Mouse (Mus musculus) hindbrain, postnatal 0 days (tissue): Measurements from ENCODE around the gene Pdx1. TPM values are rescaled to one million over a fixed set of nuclear protein-coding genes. Genes with fewer than 3 reads are reported as not detected.

Experiments used
- ATAC-seq: fragments of 200-750 bp; cut with Nextera tagmentation; 2 replicates; pipeline ENCODE4 v1.8.0; 2017; ENCODE audit warnings: mild to moderate bottlenecking, moderate TSS enrichment, moderate library complexity
- DNase-seq: peaks from one replicate; pipeline ENCODE4 v3.0.0-alpha.2; 2015; ENCODE audit warnings: low spot score
- H3K27ac ChIP-seq: fragments of 300-500 bp; sonication (generic); 2 replicates; pipeline ENCODE4 v1.5.1; 2014; ENCODE audit warnings: mild to moderate bottlenecking
- H3K27me3 ChIP-seq: fragments of 300-500 bp; sonication (generic); 2 replicates; pipeline ENCODE4 v1.6.1; 2014; ENCODE audit warnings: low read length, mixed read lengths; ENCODE audit not compliant: insufficient read depth
- H3K36me3 ChIP-seq: fragments of 300-500 bp; sonication (generic); 2 replicates; pipeline ENCODE4 v1.6.1; 2014; ENCODE audit warnings: low read length, mixed read lengths; ENCODE audit not compliant: insufficient read depth
- H3K4me1 ChIP-seq: fragments of 300-500 bp; sonication (generic); 2 replicates; pipeline ENCODE4 v1.6.1; 2014; ENCODE audit warnings: antibody characterized with exemption, low read length, mixed read lengths; ENCODE audit not compliant: insufficient read depth
- H3K4me2 ChIP-seq: fragments of 300-500 bp; sonication (generic); 2 replicates; pipeline ENCODE4 v1.6.1; 2014; ENCODE audit warnings: low read depth, mild to moderate bottlenecking, low read length, moderate library complexity, mixed read lengths
- H3K4me3 ChIP-seq: fragments of 300-500 bp; sonication (generic); 2 replicates; pipeline ENCODE4 v1.5.1; 2014; ENCODE audit warnings: low read length
- H3K9ac ChIP-seq: fragments of 300-500 bp; sonication (generic); replicated peaks from 2 replicates; pipeline ENCODE4 v1.6.1; 2014; ENCODE audit warnings: mild to moderate bottlenecking, low read length, moderate library complexity, mixed read lengths
- H3K9me3 ChIP-seq: fragments of 300-500 bp; sonication (generic); 2 replicates; pipeline ENCODE4 v1.6.1; 2016; ENCODE audit warnings: low read length, mixed read lengths
- CTCF ChIP-seq: IDR thresholded peaks from 2 replicates; pipeline ENCODE4 v1.5.1; 2016; ENCODE audit warnings: antibody characterized with exemption, control low read depth, low read depth
- WGBS: fragments of 180-500 bp; shearing (Covaris S2); extraction: QIAGEN DNeasy Blood & Tissue Kit; methylation state at CpG from one replicate; pipeline ENCODE4 v1.1.7; 2014; 5-methylcytosine and 5-hydroxymethylcytosine counted together
- polyA plus RNA-seq: library from polyadenylated mRNA; unstranded; fragments of >200 nt; fragmentation: Nextera tagmentation; extraction: Ambion mirVana; gene quantifications from 2 replicates; pipeline ENCODE4 v1.2.1, GENCODE M21; 2015
- total RNA-seq: library from RNA; depleted of rRNA; stranded (reverse); fragments of >200 nt; gene quantifications from 2 replicates; pipeline ENCODE4 v1.2.3, GENCODE M21; 2014

Pdx1 gene
- total and polyA plus RNA-seq, 2 experiments from 2014 or later = not detected

DNA sequence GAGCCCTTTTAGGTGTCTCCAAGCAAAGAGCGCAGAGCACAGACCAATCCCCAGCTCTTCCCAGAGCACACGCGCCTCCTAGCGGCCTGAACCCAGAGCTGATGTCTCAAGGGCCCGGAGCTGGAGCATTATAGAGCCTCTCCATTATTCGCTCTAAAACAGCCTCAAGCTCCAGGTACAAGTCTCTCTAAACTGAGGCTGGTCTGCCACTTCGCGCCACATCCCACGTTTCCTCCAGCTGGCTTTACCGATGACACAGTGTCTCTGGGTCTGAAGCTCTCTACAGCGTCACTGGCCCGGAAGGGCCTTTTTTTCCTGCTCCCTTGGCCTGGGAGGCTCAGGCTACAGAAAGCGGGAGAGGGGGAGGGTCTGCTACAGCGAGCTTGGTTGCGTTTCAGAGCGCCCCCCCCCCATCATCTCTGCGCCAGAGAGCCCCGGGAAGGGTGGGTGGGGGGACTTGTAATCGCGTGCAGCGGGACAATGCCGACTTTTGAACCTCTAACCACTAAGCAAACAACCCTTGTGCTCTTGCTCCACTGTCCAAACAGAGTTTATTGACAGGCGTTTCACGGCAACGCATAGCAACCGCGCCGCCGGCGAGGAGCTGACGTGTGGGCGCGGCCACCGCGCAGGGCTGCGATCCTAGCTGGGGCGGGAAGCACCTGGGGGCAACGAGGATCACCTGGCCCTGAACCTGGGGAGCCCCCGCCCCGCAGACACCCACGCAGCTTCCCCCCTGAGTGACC is 29.7 kb downstream of the Pdx1 start:
- ATAC-seq (0 out of 2 replicates have a peak, but pooled peaks have one; percentile 49), DNase-seq (peak; percentile 69)
- H3K4me2 ChIP-seq = peak overlapping the region; percentile 28
- TF ChIP-seq CTCF = peak; percentile 63
- no peaks in the 10 kb centered on the region for H3K4me1 ChIP-seq
- H3K36me3 ChIP-seq = no peaks in the 10 kb centered on the region
- H3K27ac ChIP-seq = no peak overlapping the region
- peak overlapping the region; percentile 4; the same call in 1 of the 2 replicates for H3K4me3 ChIP-seq
- no peaks in the 10 kb centered on the region for H3K9me3 ChIP-seq
- no peak overlapping the region for H3K9ac ChIP-seq
- WGBS = under 1% methylated on average over 40 of the region's 41 CpGs
- H3K27me3 ChIP-seq = peaks cover 90% of the 10 kb centered on the region

DNA sequence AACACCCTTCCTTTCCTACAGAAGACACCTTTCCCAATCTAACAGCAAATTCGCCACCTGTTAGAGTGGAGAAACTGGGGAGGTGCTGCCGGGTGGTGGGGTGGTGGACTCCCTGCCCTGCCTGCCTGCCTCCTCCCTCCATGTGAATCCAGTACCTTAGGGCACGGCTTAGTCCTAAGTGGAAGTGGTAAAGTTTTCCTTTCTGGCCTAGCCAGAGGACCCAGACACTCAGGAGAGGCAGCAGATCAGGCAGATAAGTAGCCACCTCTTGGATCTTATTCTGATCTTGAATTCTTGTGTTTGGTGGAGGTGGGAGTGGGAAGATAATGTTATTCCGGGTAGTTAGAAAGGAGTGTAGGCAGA is 30.2 kb downstream of the Pdx1 start:
- Histone ChIP-seq H3K27me3 (peaks cover 90% of the 10 kb centered on the region), H3K4me3 (peak overlapping the region; percentile 4; the same call in 1 of the 2 replicates), H3K9ac (no peak overlapping the region), H3K9me3 (no peaks in the 10 kb centered on the region), H3K4me1 (no peaks in the 10 kb centered on the region), H3K4me2 (peak overlapping the region; percentile 28; the same call in 1 of the 2 replicates), H3K36me3 (no peaks in the 10 kb centered on the region), H3K27ac (no peak overlapping the region)
- no peak for TF ChIP-seq CTCF
- DNase-seq (no peak), ATAC-seq (no peak)
- 2% methylated on average over 4 of the region's 4 CpGs for WGBS

DNA sequence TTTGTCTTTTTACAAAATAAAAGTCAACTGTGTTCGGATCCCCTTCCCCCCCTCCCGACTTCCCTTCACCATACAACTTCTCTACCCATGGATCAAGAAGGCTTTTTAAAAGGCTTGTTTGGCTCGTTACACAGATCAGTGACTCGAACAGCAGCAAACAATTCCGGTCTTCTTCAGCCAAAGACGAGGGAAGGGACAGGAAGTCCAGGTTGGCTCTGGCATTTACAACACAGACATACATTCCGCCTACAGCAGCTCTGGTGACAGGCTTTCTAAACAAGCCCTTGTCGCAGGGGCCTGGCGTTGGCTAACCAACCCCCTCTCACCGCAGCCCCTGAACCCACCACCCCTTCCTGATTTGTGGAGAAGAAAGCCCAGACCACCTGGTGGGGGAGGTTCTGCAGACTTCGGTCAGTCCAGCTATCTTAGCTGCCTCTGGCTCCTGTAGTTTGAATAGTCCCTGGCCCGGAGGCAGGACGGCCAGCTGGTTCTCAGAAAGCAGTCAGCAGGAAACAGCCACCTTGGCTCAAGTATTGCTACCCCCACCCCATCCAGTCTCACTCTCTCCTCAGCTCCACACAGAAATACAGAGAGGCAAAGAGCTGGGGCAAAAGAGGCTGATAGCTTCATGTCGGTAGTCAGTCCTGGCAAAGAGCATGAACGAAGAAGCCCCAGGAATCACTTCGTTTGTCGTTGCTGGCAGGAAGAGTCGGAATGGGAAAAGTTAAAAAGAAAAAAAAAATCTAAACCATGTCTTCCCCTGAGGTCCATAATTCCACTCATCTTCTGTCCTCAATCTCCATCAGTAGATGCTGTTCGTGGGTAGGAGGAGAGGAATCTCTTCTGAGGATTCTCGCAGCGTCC is 31.4 kb downstream of the Pdx1 start:
- Histone ChIP-seq H3K4me2 (no peak overlapping the region), H3K36me3 (no peaks in the 10 kb centered on the region), H3K9ac (no peak overlapping the region), H3K9me3 (no peaks in the 10 kb centered on the region), H3K4me1 (no peaks in the 10 kb centered on the region), H3K27me3 (peaks cover 94% of the 10 kb centered on the region), H3K4me3 (no peak overlapping the region), H3K27ac (no peak overlapping the region)
- ATAC-seq (no peak), DNase-seq (no peak)
- WGBS = 3% methylated on average over 21 of the region's 21 CpGs
- no peak for TF ChIP-seq CTCF

DNA sequence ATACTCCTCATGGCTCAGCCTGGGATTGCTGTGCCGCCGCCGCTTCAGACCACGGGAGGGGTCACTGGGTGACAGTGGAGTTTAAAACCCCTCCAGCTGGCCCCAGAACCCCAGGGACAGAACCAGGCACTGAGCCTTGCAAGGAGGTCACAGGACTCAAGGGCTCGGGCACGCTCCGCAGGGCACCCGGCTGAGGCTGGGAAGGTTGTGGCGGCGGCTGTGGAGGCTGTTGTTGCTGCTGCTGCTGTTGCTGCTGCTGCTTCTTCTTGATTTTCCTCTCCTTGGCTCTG is 32.0 kb downstream of the Pdx1 start:
- 2% methylated on average over 10 of the region's 10 CpGs for WGBS
- Histone ChIP-seq H3K27ac (no peak overlapping the region), H3K36me3 (no peaks in the 10 kb centered on the region), H3K4me2 (no peak overlapping the region), H3K9me3 (no peaks in the 10 kb centered on the region), H3K4me1 (no peaks in the 10 kb centered on the region), H3K4me3 (no peak overlapping the region), H3K27me3 (peaks cover 98% of the 10 kb centered on the region), H3K9ac (no peak overlapping the region)
- DNase-seq (no peak), ATAC-seq (no peak)
- TF ChIP-seq CTCF = no peak

DNA sequence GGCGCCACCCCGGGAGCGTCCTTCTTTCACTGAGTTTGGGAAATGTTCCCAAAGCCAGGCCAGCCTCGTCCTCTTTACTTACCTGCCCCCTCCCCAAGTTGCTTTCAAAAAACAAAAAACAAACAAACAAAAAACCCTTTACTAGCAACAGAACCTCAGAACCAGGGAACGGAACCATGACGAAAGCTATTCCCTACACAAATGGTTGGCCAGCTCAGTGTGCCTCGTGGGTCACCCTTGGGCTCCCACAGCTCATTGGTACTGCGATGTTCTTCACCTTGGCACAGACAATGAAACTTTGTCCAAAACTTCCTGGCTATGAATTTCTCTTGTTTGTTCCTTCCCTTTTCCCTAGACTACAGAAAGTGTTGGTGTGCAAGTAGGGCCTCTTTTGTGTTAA is 32.4 kb downstream of the Pdx1 start:
- H3K27me3 ChIP-seq = peaks cover 98% of the 10 kb centered on the region
- ATAC-seq = no peak
- H3K9ac ChIP-seq = no peak overlapping the region
- DNase-seq = no peak
- WGBS = 10% methylated on average over 8 of the region's 8 CpGs
- H3K4me2 ChIP-seq = no peak overlapping the region
- H3K4me3 ChIP-seq = no peak overlapping the region
- H3K27ac ChIP-seq = no peak overlapping the region
- H3K9me3 ChIP-seq = no peaks in the 10 kb centered on the region
- no peak for TF ChIP-seq CTCF
- H3K36me3 ChIP-seq = no peaks in the 10 kb centered on the region
- H3K4me1 ChIP-seq = no peaks in the 10 kb centered on the region

DNA sequence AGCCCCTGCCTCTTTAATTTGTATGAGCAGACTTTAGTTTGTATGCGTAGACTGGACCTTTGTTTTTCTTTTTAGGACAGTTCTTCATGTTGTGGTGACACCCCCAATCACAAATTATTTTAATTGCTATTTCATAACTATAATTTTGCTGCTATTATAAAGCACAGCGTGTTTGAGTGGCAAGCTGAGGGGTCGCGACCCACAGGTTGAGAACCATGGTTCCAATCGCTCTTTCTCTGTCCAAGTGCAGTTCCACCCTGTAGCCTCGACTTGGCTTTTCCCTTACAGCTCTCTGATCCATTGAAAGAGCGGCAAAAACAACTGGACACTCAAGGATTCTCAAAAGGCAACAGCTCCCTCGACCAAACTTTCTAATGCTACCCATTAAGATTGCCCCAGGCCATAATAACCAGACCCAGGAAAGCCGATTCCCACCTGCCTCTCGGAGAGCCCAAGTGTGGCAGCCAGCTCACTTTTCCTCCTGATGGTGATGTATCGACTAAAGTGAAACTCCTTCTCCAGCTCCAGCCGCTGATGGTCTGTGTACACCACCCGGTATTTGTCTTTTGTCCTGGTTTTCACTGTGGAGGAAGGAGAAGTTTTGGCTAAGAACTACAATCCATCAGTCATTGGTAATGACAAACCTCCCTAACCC is 33.1 kb downstream of the Pdx1 start:
- Histone ChIP-seq H3K9me3 (no peaks in the 10 kb centered on the region), H3K4me1 (no peaks in the 10 kb centered on the region), H3K27ac (no peak overlapping the region), H3K36me3 (no peaks in the 10 kb centered on the region), H3K9ac (no peak overlapping the region), H3K4me3 (no peak overlapping the region), H3K27me3 (peaks cover 98% of the 10 kb centered on the region), H3K4me2 (no peak overlapping the region)
- TF ChIP-seq CTCF = no peak
- no peak for DNase-seq
- WGBS = 5% methylated on average over 13 of the region's 13 CpGs
- no peak for ATAC-seq
